Mouse (Mus musculus): ENCODE measurements around the gene Ablim1. TPM values are rescaled to one million over a fixed set of nuclear protein-coding genes. Genes with fewer than 3 reads are reported as not detected.

Ablim1 gene
- total RNA-seq, 2 experiments from 2014 or later = 10.0 to 12.6 TPM

GRCm38 (mm10) chr19:57313226-57313625 lies 1.5 kb downstream of the Ablim1 start:
- ATAC-seq (replicated peaks; ENCODE audit: low FRiP score, poor library complexity, severe bottlenecking) = no peak

- ATAC-seq (replicated peaks; ENCODE audit: low FRiP score, poor library complexity, severe bottlenecking) = no peak
Measured at GRCm38 (mm10) chr19:57309980-57310379, 4.7 kb downstream of the Ablim1 start.

- no peak for ATAC-seq (replicated peaks; ENCODE audit: low FRiP score, poor library complexity, severe bottlenecking)
Measured at GRCm38 (mm10) chr19:57306601-57307000, 8.1 kb downstream of the Ablim1 start.

- no peak for ATAC-seq (replicated peaks; ENCODE audit: low FRiP score, poor library complexity, severe bottlenecking)
Measured at GRCm38 (mm10) chr19:57305972-57306371, 8.7 kb downstream of the Ablim1 start.

- ATAC-seq (replicated peaks; ENCODE audit: low FRiP score, poor library complexity, severe bottlenecking) = no peak
Measured at GRCm38 (mm10) chr19:57304666-57305065, 10.1 kb downstream of the Ablim1 start.

- ATAC-seq (replicated peaks; ENCODE audit: low FRiP score, poor library complexity, severe bottlenecking) = no peak
Measured at GRCm38 (mm10) chr19:57301961-57302395, 12.7 kb downstream of the Ablim1 start.

- peak; percentile 65 for ATAC-seq (replicated peaks; ENCODE audit: low FRiP score, poor library complexity, severe bottlenecking)
Measured at GRCm38 (mm10) chr19:57298006-57298405, 16.7 kb downstream of the Ablim1 start.

GRCm38 (mm10) chr19:57297447-57297846 lies 17.3 kb downstream of the Ablim1 start:
- ATAC-seq (replicated peaks; ENCODE audit: low FRiP score, poor library complexity, severe bottlenecking) = no peak

- no peak for ATAC-seq (replicated peaks; ENCODE audit: low FRiP score, poor library complexity, severe bottlenecking)
Measured at GRCm38 (mm10) chr19:57296539-57296938, 18.2 kb downstream of the Ablim1 start.

GRCm38 (mm10) chr19:57295521-57295920 lies 19.2 kb downstream of the Ablim1 start:
- ATAC-seq (replicated peaks; ENCODE audit: low FRiP score, poor library complexity, severe bottlenecking) = no peak

- no peak for ATAC-seq (replicated peaks; ENCODE audit: low FRiP score, poor library complexity, severe bottlenecking)
Measured at GRCm38 (mm10) chr19:57294356-57294755, 20.4 kb downstream of the Ablim1 start.

GRCm38 (mm10) chr19:57293737-57294136 lies 21.0 kb downstream of the Ablim1 start:
- ATAC-seq (replicated peaks; ENCODE audit: low FRiP score, poor library complexity, severe bottlenecking) = peak; percentile 57

- no peak for ATAC-seq (replicated peaks; ENCODE audit: low FRiP score, poor library complexity, severe bottlenecking)
Measured at GRCm38 (mm10) chr19:57283310-57283709, 31.4 kb downstream of the Ablim1 start.

GRCm38 (mm10) chr19:57282642-57283041 lies 32.1 kb downstream of the Ablim1 start:
- ATAC-seq (replicated peaks; ENCODE audit: low FRiP score, poor library complexity, severe bottlenecking) = no peak

GRCm38 (mm10) chr19:57279666-57280065 lies 35.1 kb downstream of the Ablim1 start:
- no peak for ATAC-seq (replicated peaks; ENCODE audit: low FRiP score, poor library complexity, severe bottlenecking)

GRCm38 (mm10) chr19:57278263-57278662 lies 36.5 kb downstream of the Ablim1 start:
- ATAC-seq (replicated peaks; ENCODE audit: low FRiP score, poor library complexity, severe bottlenecking) = no peak

- ATAC-seq (replicated peaks; ENCODE audit: low FRiP score, poor library complexity, severe bottlenecking) = no peak
Measured at GRCm38 (mm10) chr19:57277010-57277409, 37.7 kb downstream of the Ablim1 start.

- ATAC-seq (replicated peaks; ENCODE audit: low FRiP score, poor library complexity, severe bottlenecking) = no peak
Measured at GRCm38 (mm10) chr19:57275166-57275953, 39.4 kb downstream of the Ablim1 start.

- no peak for ATAC-seq (replicated peaks; ENCODE audit: low FRiP score, poor library complexity, severe bottlenecking)
Measured at GRCm38 (mm10) chr19:57274717-57275116, 40.0 kb downstream of the Ablim1 start.

- no peak for ATAC-seq (replicated peaks; ENCODE audit: low FRiP score, poor library complexity, severe bottlenecking)
Measured at GRCm38 (mm10) chr19:57274286-57274685, 40.4 kb downstream of the Ablim1 start.

GRCm38 (mm10) chr19:57272824-57273613 lies 41.7 kb downstream of the Ablim1 start:
- ATAC-seq (replicated peaks; ENCODE audit: low FRiP score, poor library complexity, severe bottlenecking) = no peak
